Mouse (Mus musculus) spleen, adult 2 months (tissue): ENCODE measurements at regions not wholly inside any gene's neighbourhood (a gene's known extent, or its start where the extent isn't known, plus 50 kb on each side); places are given as distances from the start of the nearest gene placed in this dataset.

Experiments
- DNase-seq, 2 experiments: peaks; one replicate each; pipeline versions ENCODE4 v3.0.0 to v3.0.0-alpha.2; 2012 to 2021; ENCODE audit warnings: low spot score in 2 of 2, low read depth in 1 of 2
- H3K27ac ChIP-seq: fragments of 200-500 bp; 2 replicates; pipeline ENCODE4 v1.5.1; 2012; ENCODE audit warnings: low read length, inconsistent platforms; ENCODE audit not compliant: insufficient read depth
- H3K27me3 ChIP-seq: fragments of 200-500 bp; 2 replicates; pipeline ENCODE4 v1.6.1; 2012; ENCODE audit warnings: mild to moderate bottlenecking, moderate library complexity, low read length, inconsistent platforms; ENCODE audit not compliant: control insufficient read depth, insufficient read depth
- H3K36me3 ChIP-seq: fragments of 200-500 bp; 2 replicates; pipeline ENCODE4 v1.6.1; 2012; ENCODE audit warnings: mild to moderate bottlenecking, low read length, inconsistent platforms; ENCODE audit not compliant: control insufficient read depth, insufficient read depth
- H3K4me1 ChIP-seq: fragments of 200-500 bp; 2 replicates; pipeline ENCODE4 v1.6.1; 2011; ENCODE audit warnings: inconsistent platforms; ENCODE audit not compliant: control insufficient read depth, insufficient read depth, insufficient read length
- H3K4me3 ChIP-seq: fragments of 200-500 bp; 2 replicates; pipeline ENCODE4 v1.5.1; 2011; ENCODE audit warnings: mild to moderate bottlenecking, inconsistent platforms; ENCODE audit not compliant: insufficient read depth, insufficient read length; ENCODE audit errors: extremely low read depth
- CTCF ChIP-seq: fragments of 200-500 bp; IDR thresholded peaks from 2 replicates; pipeline ENCODE4 v1.5.1; 2011; ENCODE audit warnings: mild to moderate bottlenecking, inconsistent platforms; ENCODE audit not compliant: insufficient read depth, insufficient read length, insufficient replicate concordance; ENCODE audit errors: extremely low read depth
- POLR2A ChIP-seq: fragments of 200-500 bp; IDR thresholded peaks from 2 replicates; pipeline ENCODE4 v1.6.1; 2011; ENCODE audit warnings: low read depth, low read length, inconsistent platforms
- WGBS: fragments of 180-500 bp; shearing (Covaris S2); methylation state at CpG from one replicate; pipeline ENCODE4 v1.1.7; 2018; 5-methylcytosine and 5-hydroxymethylcytosine counted together

GRCm38 (mm10) chr4:8005155-8005554 is 233.7 kb downstream of the Car8 start:
- no peak overlapping the region for H3K4me3 ChIP-seq
- H3K4me1 ChIP-seq = no peaks in the 10 kb centered on the region
- H3K27ac ChIP-seq = no peak overlapping the region
- H3K36me3 ChIP-seq = no peaks in the 10 kb centered on the region
- peak; percentile 8 to 18 for DNase-seq
- no peaks in the 10 kb centered on the region for H3K27me3 ChIP-seq
- TF ChIP-seq CTCF (peak; percentile 44; the same call in 1 of the 2 replicates), POLR2A (no peak)
- WGBS = 21% methylated on average over 1 of the region's 1 CpGs

DNA sequence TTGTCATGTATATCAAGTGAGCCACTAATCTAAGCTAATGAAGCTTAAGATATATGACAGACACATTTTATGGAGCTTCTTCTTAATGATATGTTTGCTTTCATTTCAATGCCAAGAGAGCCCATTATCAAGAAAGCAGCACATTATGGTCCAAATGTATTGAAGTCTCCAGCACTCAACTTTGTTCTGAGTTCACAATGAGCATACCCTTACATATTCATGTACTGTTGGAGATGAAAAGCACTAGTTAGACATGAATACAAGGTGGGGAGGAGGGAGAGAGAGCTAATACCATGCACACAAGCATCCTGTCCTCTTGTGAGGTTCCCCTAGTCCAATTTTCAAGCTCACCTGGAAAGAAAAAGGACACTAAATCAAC is 241.3 kb downstream of the Car8 start:
- Histone ChIP-seq H3K4me3 (no peak overlapping the region), H3K4me1 (no peaks in the 10 kb centered on the region), H3K27ac (no peak overlapping the region), H3K27me3 (no peaks in the 10 kb centered on the region), H3K36me3 (no peaks in the 10 kb centered on the region)
- TF ChIP-seq POLR2A (no peak), CTCF (no peak)
- no peak for DNase-seq

DNA sequence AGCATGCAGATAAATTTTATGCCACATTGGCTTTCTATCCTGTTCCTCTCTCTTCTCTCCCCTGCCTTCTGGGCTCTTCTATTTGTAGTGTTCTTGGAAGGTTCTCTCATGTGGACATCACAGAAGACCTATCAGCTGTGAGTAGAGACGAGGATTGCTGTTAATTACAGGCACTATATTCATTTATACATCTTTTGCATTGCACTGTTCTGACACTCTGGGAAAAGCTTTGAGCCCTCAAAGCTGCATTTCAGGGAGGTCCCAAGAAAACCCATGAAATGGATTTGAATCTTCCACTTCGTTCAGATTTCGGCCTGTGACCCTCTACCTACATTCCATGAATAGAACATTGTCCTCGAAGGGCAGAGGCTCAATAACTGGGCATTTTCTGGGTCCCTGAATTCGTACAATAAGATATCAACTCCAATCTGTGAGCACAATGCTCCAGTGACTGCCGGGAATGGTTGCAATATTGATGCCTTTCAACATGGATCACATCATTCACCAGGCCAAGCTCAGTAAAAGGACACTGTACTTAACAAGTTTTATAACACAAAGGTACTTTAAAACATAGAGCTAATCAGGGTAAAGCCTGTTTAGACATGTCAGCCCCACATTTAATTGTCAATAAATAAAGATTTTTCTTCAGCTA is 241.8 kb downstream of the Car8 start:
- TF ChIP-seq POLR2A = no peak
- no peak for TF ChIP-seq CTCF
- Histone ChIP-seq H3K4me3 (no peak overlapping the region), H3K27ac (no peak overlapping the region), H3K27me3 (no peaks in the 10 kb centered on the region), H3K36me3 (no peaks in the 10 kb centered on the region), H3K4me1 (no peaks in the 10 kb centered on the region)
- WGBS = 87% methylated on average over 6 of the region's 6 CpGs
- DNase-seq = no peak

DNA sequence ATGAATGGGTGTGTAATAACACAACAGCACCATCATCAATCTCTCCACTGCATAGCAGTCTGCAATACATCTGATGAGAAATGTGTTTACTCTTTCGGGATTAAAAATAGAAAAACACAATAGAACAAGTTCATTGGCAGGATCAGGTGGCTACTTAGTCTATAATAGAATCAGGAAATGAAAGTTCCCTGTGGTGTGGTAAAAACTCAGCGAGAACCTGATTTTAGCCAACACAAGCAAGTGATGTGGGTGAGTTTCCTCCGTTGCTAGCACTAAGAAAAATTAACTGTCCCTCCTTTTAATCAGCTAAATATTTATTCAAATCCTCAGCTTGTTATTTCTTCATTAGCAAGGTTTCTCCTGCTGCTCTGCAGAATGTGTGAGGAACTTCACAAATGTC is 245.9 kb downstream of the Car8 start:
- Histone ChIP-seq H3K27ac (no peak overlapping the region), H3K27me3 (no peaks in the 10 kb centered on the region), H3K4me1 (no peaks in the 10 kb centered on the region), H3K4me3 (no peak overlapping the region; the same call in 1 of the 2 replicates), H3K36me3 (no peaks in the 10 kb centered on the region)
- no peak for TF ChIP-seq POLR2A
- TF ChIP-seq CTCF = no peak
- DNase-seq = no peak
- 7% methylated on average over 3 of the region's 3 CpGs for WGBS

GRCm38 (mm10) chr4:7987781-7988180 is 251.1 kb downstream of the Car8 start:
- no peak overlapping the region for H3K4me3 ChIP-seq
- H3K4me1 ChIP-seq = no peaks in the 10 kb centered on the region
- H3K36me3 ChIP-seq = no peaks in the 10 kb centered on the region
- TF ChIP-seq CTCF (no peak), POLR2A (no peak)
- no peaks in the 10 kb centered on the region for H3K27me3 ChIP-seq
- 96% methylated on average over 1 of the region's 1 CpGs for WGBS
- no peak for DNase-seq
- no peak overlapping the region for H3K27ac ChIP-seq

DNA sequence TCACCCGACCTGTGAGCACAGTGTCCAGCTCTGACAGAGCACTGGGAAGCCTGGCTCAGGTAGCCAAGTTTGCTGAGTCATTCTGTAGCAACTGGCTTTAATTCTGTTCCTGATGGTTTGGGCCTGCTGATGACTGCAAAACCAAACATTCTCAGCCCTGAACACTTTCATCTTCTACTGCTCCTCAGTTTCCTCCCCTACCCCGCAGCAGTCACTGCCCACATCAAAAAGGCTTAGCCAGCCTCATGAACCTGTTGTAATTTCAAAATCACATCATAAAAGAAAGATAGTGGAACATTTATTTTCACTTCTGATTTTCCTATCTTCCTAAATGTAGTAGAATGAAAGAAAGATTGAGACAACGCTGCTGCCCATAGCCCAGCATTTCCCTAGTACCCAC is 251.5 kb downstream of the Car8 start:
- Histone ChIP-seq H3K36me3 (no peaks in the 10 kb centered on the region), H3K27ac (no peak overlapping the region), H3K4me3 (no peak overlapping the region), H3K4me1 (no peaks in the 10 kb centered on the region), H3K27me3 (no peaks in the 10 kb centered on the region)
- WGBS = 53% methylated on average over 3 of the region's 3 CpGs
- DNase-seq = no peak
- TF ChIP-seq CTCF (no peak), POLR2A (no peak)

DNA sequence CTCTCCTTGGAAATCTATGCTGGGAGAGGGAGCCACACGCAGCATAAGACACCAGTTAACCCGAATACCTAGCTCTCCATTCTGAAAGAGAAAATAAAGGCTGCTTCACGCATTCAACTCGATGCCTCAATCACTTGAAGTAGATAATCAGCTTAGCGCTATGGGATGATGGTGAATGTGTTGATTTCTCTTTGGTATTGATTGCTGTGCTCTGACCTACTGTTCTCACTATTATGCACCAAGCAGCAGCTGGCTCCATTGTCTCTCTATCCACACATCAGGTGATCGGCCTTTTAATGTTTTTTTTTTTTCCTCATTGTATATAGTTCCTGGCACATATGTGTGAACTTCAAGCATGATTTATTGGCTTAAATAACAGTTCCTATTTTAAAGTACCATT is 254.0 kb downstream of the Car8 start:
- 90% methylated on average over 6 of the region's 6 CpGs for WGBS
- DNase-seq = no peak
- peaks cover 2% of the 10 kb centered on the region; the same call in 1 of the 2 replicates for H3K4me1 ChIP-seq
- no peak overlapping the region for H3K27ac ChIP-seq
- no peak overlapping the region for H3K4me3 ChIP-seq
- no peaks in the 10 kb centered on the region for H3K27me3 ChIP-seq
- H3K36me3 ChIP-seq = no peaks in the 10 kb centered on the region
- no peak for TF ChIP-seq CTCF
- no peak for TF ChIP-seq POLR2A
